Mouse (Mus musculus) stomach, postnatal 0 days (tissue): ENCODE results near the gene Pdlim7.

Experiments used
- CTCF ChIP-seq: IDR thresholded peaks from 2 replicates; pipeline ENCODE4 v1.5.1; 2016; ENCODE audit warnings: antibody characterized with exemption, low read depth, mild to moderate bottlenecking, moderate library complexity
- EP300 ChIP-seq: optimal IDR thresholded peaks from 2 replicates; pipeline ENCODE3; 2016; ENCODE audit warnings: antibody characterized with exemption

DNA sequence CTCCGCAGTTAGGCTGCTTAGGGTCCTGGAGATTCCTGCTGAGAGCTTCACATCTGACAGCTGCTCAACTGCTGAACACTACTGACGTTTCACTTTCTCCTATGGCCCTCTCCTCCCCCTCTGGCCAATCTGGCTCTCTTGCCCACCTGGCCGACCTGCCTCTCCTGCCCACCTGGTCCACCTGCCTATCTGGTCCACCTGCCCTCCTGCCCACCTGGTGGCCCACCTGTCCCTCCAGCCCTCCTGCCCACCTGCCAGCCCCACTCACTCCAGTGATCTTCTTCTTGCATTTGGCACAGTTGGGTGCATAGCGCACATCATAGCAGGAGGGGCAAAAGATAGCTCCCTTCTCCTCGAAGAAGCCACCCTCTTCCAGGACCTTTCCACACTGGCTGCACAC lies 9.1 kb downstream of the Pdlim7 start:
- no peak for TF ChIP-seq CTCF
- TF ChIP-seq EP300: no peak
